Mouse (Mus musculus): ENCODE results near the gene Rasal2. TPM values are rescaled to one million over a fixed set of nuclear protein-coding genes. Genes with fewer than 3 reads are reported as not detected.

The Rasal2 gene
- polyA plus RNA-seq, 1 experiment from 2014 or later, result 4.0 TPM

- Histone ChIP-seq H3K9ac (ENCODE audit: low read depth, low read length) (no peak overlapping the region), H3K9me3 (ENCODE audit: control insufficient read depth, low read length) (no peaks in the 10 kb centered on the region), H3K4me1 (ENCODE audit: control insufficient read depth, insufficient read depth, low read length) (no peaks in the 10 kb centered on the region), H3K36me3 (ENCODE audit: control insufficient read depth, insufficient read depth, low read length) (no peaks in the 10 kb centered on the region), H3K27me3 (replicated peaks; ENCODE audit: control insufficient read depth, insufficient read depth, low read length) (no peaks in the 10 kb centered on the region), H3K4me3 (ENCODE audit: low read length) (no peak overlapping the region), H3K4me2 (ENCODE audit: low read depth, low read length) (no peak overlapping the region), H3K27ac (ENCODE audit: low read length) (no peak overlapping the region)
- no peak for ATAC-seq
- 93% methylated on average over 6 of the region's 6 CpGs for WGBS
Measured at GRCm38 (mm10) chr1:157225013-157225412, 187.4 kb downstream of the Rasal2 start.

DNA sequence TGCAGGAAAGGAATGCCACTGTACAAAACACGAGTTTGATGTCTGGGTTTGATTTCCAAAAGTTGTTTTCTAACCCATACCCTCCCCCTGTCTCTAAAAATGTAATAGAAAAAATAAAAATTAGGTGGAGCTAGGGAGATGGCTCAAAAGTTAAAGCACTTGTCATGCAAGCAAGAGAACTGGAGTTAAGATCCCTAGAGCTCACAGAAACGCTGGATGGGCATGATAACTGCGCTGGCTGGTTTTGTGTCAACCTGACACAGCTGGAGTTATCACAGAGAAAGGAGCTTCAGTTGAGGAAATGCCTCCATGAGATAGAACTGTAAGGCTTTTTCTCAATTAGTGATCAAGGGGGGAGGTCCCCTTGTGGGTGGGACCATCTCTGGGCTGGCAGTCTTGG, 191.5 kb downstream of the Rasal2 start:
- H3K4me2 ChIP-seq (ENCODE audit: low read depth, low read length), result no peak overlapping the region
- no peak overlapping the region for H3K4me3 ChIP-seq (ENCODE audit: low read length)
- no peak overlapping the region for H3K27ac ChIP-seq (ENCODE audit: low read length)
- H3K9ac ChIP-seq (ENCODE audit: low read depth, low read length), result no peak overlapping the region
- 80% methylated on average over 3 of the region's 3 CpGs for WGBS
- ATAC-seq, result no peak
- no peaks in the 10 kb centered on the region for H3K4me1 ChIP-seq (ENCODE audit: control insufficient read depth, insufficient read depth, low read length)
- no peaks in the 10 kb centered on the region for H3K36me3 ChIP-seq (ENCODE audit: control insufficient read depth, insufficient read depth, low read length)
- no peaks in the 10 kb centered on the region for H3K9me3 ChIP-seq (ENCODE audit: control insufficient read depth, low read length)
- H3K27me3 ChIP-seq (replicated peaks; ENCODE audit: control insufficient read depth, insufficient read depth, low read length), result no peaks in the 10 kb centered on the region

GRCm38 (mm10) chr1:157220466-157220865, 191.9 kb downstream of the Rasal2 start:
- Histone ChIP-seq H3K27ac (ENCODE audit: low read length) (no peak overlapping the region), H3K4me1 (ENCODE audit: control insufficient read depth, insufficient read depth, low read length) (no peaks in the 10 kb centered on the region), H3K36me3 (ENCODE audit: control insufficient read depth, insufficient read depth, low read length) (no peaks in the 10 kb centered on the region), H3K9ac (ENCODE audit: low read depth, low read length) (no peak overlapping the region), H3K9me3 (ENCODE audit: control insufficient read depth, low read length) (no peaks in the 10 kb centered on the region), H3K4me3 (ENCODE audit: low read length) (no peak overlapping the region), H3K4me2 (ENCODE audit: low read depth, low read length) (no peak overlapping the region), H3K27me3 (replicated peaks; ENCODE audit: control insufficient read depth, insufficient read depth, low read length) (no peaks in the 10 kb centered on the region)
- no peak for ATAC-seq
- WGBS, result 91% methylated on average over 1 of the region's 1 CpGs

GRCm38 (mm10) chr1:157208754-157209153, 203.6 kb downstream of the Rasal2 start:
- H3K4me3 ChIP-seq (ENCODE audit: low read length), result no peak overlapping the region
- no peak for ATAC-seq
- no peak overlapping the region for H3K27ac ChIP-seq (ENCODE audit: low read length)

GRCm38 (mm10) chr1:157205685-157206084, 206.7 kb downstream of the Rasal2 start:
- H3K9ac ChIP-seq (ENCODE audit: low read depth, low read length), result no peak overlapping the region
- no peaks in the 10 kb centered on the region for H3K4me1 ChIP-seq (ENCODE audit: control insufficient read depth, insufficient read depth, low read length)
- H3K36me3 ChIP-seq (ENCODE audit: control insufficient read depth, insufficient read depth, low read length), result no peaks in the 10 kb centered on the region
- no peak overlapping the region for H3K4me3 ChIP-seq (ENCODE audit: low read length)
- H3K27ac ChIP-seq (ENCODE audit: low read length), result no peak overlapping the region
- H3K4me2 ChIP-seq (ENCODE audit: low read depth, low read length), result no peak overlapping the region
- ATAC-seq, result no peak
- no peaks in the 10 kb centered on the region for H3K9me3 ChIP-seq (ENCODE audit: control insufficient read depth, low read length)
- no peaks in the 10 kb centered on the region for H3K27me3 ChIP-seq (replicated peaks; ENCODE audit: control insufficient read depth, insufficient read depth, low read length)
- WGBS, result 68% methylated on average over 4 of the region's 4 CpGs

More at GRCm38 (mm10) chr1:157208754-157209153, 203.6 kb downstream of the Rasal2 start:
- Histone ChIP-seq H3K9me3 (ENCODE audit: control insufficient read depth, low read length) (no peaks in the 10 kb centered on the region), H3K4me2 (ENCODE audit: low read depth, low read length) (no peak overlapping the region), H3K27me3 (replicated peaks; ENCODE audit: control insufficient read depth, insufficient read depth, low read length) (no peaks in the 10 kb centered on the region), H3K9ac (ENCODE audit: low read depth, low read length) (no peak overlapping the region), H3K36me3 (ENCODE audit: control insufficient read depth, insufficient read depth, low read length) (no peaks in the 10 kb centered on the region), H3K4me1 (ENCODE audit: control insufficient read depth, insufficient read depth, low read length) (no peaks in the 10 kb centered on the region)
- 3% methylated on average over 1 of the region's 1 CpGs for WGBS

DNA sequence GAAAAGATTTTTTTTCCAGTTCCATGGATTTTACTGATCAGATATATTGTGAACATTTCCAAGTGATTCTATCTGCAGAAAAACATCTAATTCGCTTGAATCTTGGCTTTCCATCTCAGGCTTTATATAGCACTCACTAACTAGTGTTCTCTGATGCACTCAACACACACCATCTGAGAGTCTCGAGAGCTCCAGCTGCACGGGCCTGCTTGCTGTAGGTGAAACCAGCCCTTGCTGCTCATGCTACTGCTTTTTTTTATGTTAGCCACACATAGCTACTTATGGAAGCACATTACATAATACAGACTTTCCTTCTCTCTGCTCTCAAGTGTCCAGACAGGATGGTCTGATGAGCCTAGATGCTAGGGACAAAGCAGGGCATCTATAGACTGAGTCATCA, 229.4 kb downstream of the Rasal2 start:
- Histone ChIP-seq H3K4me1 (ENCODE audit: control insufficient read depth, insufficient read depth, low read length) (no peaks in the 10 kb centered on the region), H3K9me3 (ENCODE audit: control insufficient read depth, low read length) (no peaks in the 10 kb centered on the region), H3K27me3 (replicated peaks; ENCODE audit: control insufficient read depth, insufficient read depth, low read length) (no peaks in the 10 kb centered on the region), H3K4me3 (ENCODE audit: low read length) (no peak overlapping the region), H3K4me2 (ENCODE audit: low read depth, low read length) (no peak overlapping the region), H3K9ac (ENCODE audit: low read depth, low read length) (no peak overlapping the region), H3K36me3 (ENCODE audit: control insufficient read depth, insufficient read depth, low read length) (no peaks in the 10 kb centered on the region), H3K27ac (ENCODE audit: low read length) (no peak overlapping the region)
- WGBS, result 74% methylated on average over 3 of the region's 3 CpGs
- ATAC-seq, result no peak

GRCm38 (mm10) chr1:157182431-157182830, 230.0 kb downstream of the Rasal2 start:
- 49% methylated on average over 5 of the region's 5 CpGs for WGBS
- Histone ChIP-seq H3K4me1 (ENCODE audit: control insufficient read depth, insufficient read depth, low read length) (no peaks in the 10 kb centered on the region), H3K9ac (ENCODE audit: low read depth, low read length) (no peak overlapping the region), H3K4me2 (ENCODE audit: low read depth, low read length) (no peak overlapping the region), H3K36me3 (ENCODE audit: control insufficient read depth, insufficient read depth, low read length) (no peaks in the 10 kb centered on the region), H3K27me3 (replicated peaks; ENCODE audit: control insufficient read depth, insufficient read depth, low read length) (no peaks in the 10 kb centered on the region), H3K4me3 (ENCODE audit: low read length) (no peak overlapping the region), H3K9me3 (ENCODE audit: control insufficient read depth, low read length) (no peaks in the 10 kb centered on the region), H3K27ac (ENCODE audit: low read length) (no peak overlapping the region)
- ATAC-seq, result no peak

DNA sequence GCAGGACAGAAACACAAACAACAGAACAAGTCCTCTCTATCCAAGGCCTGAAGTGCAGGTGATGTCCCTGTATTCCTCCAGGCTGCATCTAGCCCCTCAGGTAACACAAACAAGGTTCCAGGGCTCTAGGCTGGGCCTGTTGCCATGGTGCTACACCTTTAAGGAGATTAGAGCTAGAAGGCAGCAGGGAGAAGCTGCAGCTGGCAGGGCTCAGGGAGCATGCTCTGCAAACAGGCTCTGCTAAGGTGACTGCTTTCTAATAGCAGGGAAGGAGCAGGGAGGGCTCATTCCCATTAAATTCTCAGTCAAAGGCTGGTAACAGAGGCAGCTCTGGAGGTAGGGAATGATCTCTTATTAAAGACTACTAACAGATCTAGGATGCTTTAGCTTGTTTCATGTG, 231.3 kb downstream of the Rasal2 start:
- Histone ChIP-seq H3K9ac (ENCODE audit: low read depth, low read length) (no peak overlapping the region), H3K4me2 (ENCODE audit: low read depth, low read length) (no peak overlapping the region), H3K27me3 (replicated peaks; ENCODE audit: control insufficient read depth, insufficient read depth, low read length) (no peaks in the 10 kb centered on the region), H3K36me3 (ENCODE audit: control insufficient read depth, insufficient read depth, low read length) (no peaks in the 10 kb centered on the region), H3K27ac (ENCODE audit: low read length) (no peak overlapping the region), H3K9me3 (ENCODE audit: control insufficient read depth, low read length) (no peaks in the 10 kb centered on the region), H3K4me1 (ENCODE audit: control insufficient read depth, insufficient read depth, low read length) (no peaks in the 10 kb centered on the region), H3K4me3 (ENCODE audit: low read length) (no peak overlapping the region)
- ATAC-seq, result no peak

GRCm38 (mm10) chr1:157178988-157179764, 233.2 kb downstream of the Rasal2 start:
- 53% methylated on average over 9 of the region's 9 CpGs for WGBS
- no peak overlapping the region for H3K27ac ChIP-seq (ENCODE audit: low read length)
- no peak overlapping the region for H3K4me3 ChIP-seq (ENCODE audit: low read length)
- H3K4me2 ChIP-seq (ENCODE audit: low read depth, low read length), result no peak overlapping the region
- no peaks in the 10 kb centered on the region for H3K36me3 ChIP-seq (ENCODE audit: control insufficient read depth, insufficient read depth, low read length)
- H3K27me3 ChIP-seq (replicated peaks; ENCODE audit: control insufficient read depth, insufficient read depth, low read length), result no peaks in the 10 kb centered on the region
- ATAC-seq, result no peak
- H3K4me1 ChIP-seq (ENCODE audit: control insufficient read depth, insufficient read depth, low read length), result no peaks in the 10 kb centered on the region
- no peaks in the 10 kb centered on the region for H3K9me3 ChIP-seq (ENCODE audit: control insufficient read depth, low read length)
- H3K9ac ChIP-seq (ENCODE audit: low read depth, low read length), result no peak overlapping the region

GRCm38 (mm10) chr1:157169292-157169691, 243.1 kb downstream of the Rasal2 start:
- no peaks in the 10 kb centered on the region for H3K36me3 ChIP-seq (ENCODE audit: control insufficient read depth, insufficient read depth, low read length)
- no peak for ATAC-seq
- no peak overlapping the region for H3K9ac ChIP-seq (ENCODE audit: low read depth, low read length)
- H3K27me3 ChIP-seq (replicated peaks; ENCODE audit: control insufficient read depth, insufficient read depth, low read length), result no peaks in the 10 kb centered on the region
- H3K4me2 ChIP-seq (ENCODE audit: low read depth, low read length), result no peak overlapping the region
- no peak overlapping the region for H3K4me3 ChIP-seq (ENCODE audit: low read length)
- no peak overlapping the region for H3K27ac ChIP-seq (ENCODE audit: low read length)
- no peaks in the 10 kb centered on the region for H3K9me3 ChIP-seq (ENCODE audit: control insufficient read depth, low read length)
- 90% methylated on average over 8 of the region's 8 CpGs for WGBS
- no peaks in the 10 kb centered on the region for H3K4me1 ChIP-seq (ENCODE audit: control insufficient read depth, insufficient read depth, low read length)

All from intestine, embryonic 16.5 days (tissue).